Mouse (Mus musculus): ENCODE measurements around the gene Entpd1.
"Not testable (repeated sequence)": the region's sequence is repeated elsewhere in the genome, so short reads cannot be mapped to it uniquely, and the experiment has no call there.

Gene Entpd1

DNA sequence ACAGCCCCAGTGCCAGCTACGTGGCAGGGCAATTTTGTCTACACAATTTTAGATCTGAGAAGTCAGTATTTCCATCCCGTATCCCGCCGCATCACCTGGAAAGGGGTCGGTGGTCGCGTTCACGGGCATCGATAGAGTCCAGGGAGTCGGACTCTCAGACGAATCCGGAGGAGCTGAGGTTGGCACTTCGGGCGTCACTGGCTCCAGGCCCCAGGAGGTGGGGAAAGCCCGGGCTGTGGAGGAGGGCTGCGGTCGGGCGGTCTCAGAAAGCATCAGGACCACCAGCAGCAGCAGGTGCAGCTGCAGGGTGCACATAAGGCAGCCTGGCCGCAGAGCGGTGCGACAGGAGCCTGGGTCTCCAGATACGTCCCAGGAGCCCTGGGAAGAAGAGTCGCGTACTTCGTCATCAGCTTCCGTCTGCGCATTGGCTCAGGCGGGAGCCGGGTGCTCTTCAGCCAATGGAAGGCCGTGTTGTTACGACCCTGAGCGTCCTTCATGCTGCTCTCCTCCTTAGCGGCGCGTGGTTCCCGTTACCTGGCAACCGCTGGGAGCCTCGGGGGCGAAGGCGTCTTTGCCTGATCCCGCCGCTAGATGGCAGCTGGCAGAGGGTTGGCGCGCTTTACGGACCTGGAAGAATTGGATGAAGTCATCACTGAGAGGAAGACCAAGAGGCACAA, at the start of gene Entpd1, which contains the start of gene Tctn3:
Entpd1 (plus strand) TSS at position 537 of the 677 bp plus-strand sequence.
Tctn3 (minus strand) TSS at position 404 of the 677 bp plus-strand sequence.
- in situ Hi-C loops (cut with MboI; ENCODE audit: low sequenced_read_pairs), result loop anchor here (5.0 kb wide), 1 partner anchor 110 kb away; no protein-coding TSS in a partner anchor

DNA sequence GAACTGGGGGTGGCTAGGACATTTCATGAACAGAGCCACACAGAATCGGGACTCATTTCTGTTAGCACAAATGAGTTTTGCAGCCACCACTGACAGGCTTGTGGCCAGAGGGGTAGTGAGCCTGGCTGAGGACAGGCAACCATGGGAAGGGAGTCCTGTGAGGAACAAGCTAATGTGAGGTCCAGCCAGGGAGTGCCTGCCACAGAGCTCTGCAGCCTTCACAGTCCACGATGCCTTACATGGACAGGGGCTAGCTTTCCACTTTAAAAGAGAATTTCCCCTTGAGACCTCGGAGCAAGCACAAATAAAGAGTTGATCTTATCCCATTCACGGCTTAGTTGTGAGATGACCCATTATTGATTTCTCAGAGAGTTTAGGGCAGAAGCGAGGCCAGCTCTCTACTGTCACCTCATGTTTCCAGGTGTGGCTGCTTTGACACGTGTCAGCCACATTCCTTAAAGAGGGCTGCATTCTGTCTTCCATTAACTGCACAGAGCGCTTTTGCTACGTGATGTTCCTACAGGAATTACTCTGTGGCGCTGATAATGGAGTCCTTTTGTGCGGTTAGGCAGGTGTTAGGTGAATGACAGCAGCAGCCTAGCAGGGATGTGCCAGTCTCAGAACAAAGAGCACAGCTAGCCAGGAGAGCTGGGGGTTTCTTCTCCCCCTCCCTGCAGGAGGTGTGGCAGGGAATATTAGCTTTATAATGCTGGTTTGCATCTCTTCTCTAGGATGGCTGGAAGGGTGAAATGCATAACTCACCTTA, 48.1 kb upstream of the Entpd1 start:
- in situ Hi-C loops (cut with MboI; ENCODE audit: low sequenced_read_pairs), result no loop called here

DNA sequence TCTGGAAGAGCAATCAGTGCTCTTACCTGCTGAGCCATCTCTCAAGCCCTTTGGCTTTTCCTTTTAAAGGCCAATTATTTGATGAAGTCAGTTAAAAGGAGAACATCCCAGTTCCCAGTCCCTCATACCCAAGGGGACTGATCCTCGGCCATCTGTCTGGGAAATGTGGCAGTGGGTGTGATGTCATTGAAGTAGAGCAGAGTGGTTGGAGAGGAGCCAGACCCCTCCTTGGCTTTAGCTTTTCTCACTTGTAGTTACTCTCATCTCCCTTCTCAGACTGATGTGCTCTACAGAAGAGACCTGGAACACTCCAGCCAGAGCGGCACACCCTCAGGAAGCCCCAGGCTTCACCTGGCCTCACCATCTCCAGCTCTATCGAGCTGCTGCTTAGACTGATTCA, 44.5 kb upstream of the Entpd1 start:
- in situ Hi-C loops (cut with MboI; ENCODE audit: low sequenced_read_pairs), result no loop called here

- in situ Hi-C loops (cut with MboI; ENCODE audit: low sequenced_read_pairs), result no loop called here
Observed at GRCm38 (mm10) chr19:40570726-40571125, 41.4 kb upstream of the Entpd1 start.

DNA sequence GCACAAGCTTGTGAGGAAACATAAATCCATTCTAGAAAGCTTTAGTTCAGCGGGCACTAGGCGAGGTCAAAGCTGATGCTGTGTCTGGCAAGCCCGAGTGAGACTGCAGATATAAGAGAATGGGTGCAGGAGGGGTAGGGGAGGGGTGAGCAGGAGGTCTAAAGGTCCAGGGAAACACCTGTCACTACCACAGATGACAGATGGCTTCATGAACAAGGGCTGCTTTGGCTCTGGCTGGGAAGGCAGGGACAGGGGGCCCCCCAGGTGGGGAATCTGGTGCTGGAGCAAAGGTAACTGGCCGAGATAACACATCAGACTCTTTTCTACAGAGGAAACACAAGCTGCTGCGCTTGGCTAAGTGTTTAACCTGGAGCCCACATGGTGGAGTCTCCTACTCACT, 36.7 kb upstream of the Entpd1 start:
- in situ Hi-C loops (cut with MboI; ENCODE audit: low sequenced_read_pairs), result no loop called here

- in situ Hi-C loops (cut with MboI; ENCODE audit: low sequenced_read_pairs), result no loop called here
Observed at GRCm38 (mm10) chr19:40580902-40581301, 31.3 kb upstream of the Entpd1 start.

DNA sequence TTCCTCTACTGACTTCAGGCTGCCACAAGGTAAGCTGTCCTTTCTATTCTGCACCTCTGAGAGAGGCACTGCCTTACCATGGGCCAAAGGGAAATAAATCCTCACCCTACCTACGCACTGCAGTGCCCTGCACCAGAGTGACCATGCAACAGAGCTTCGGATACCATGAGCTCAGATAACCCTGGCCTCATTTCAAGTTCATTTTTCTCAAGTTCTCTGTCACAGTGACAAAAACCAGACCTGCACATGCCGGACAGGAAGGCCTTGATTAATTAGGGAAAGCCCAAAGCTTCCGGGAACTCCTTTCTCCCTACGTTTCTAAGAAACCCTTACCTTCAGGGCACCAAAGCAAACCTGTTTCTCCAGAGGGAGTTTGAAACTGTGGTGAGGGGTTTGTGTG, 30.5 kb upstream of the Entpd1 start:
- in situ Hi-C loops (cut with MboI; ENCODE audit: low sequenced_read_pairs), result no loop called here

DNA sequence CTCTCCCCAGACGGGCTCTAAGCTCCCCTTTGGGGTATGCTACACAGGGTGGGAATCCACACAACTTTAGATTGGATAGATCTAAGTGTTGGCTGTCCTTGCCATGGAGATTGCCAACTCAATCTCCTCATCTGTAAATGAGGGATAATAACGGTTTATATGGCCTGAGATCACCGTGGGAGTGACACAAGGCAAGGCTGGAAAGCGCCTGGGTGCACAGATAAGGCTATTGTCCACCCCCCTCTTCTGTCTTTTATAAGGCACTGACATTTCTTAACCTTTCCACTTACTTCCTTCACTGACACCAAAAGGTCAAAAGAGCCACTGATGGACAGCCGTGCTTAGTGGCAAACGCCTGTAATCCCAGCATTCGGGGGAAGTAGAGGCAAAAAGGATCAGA, 25.3 kb upstream of the Entpd1 start:
- in situ Hi-C loops (cut with MboI; ENCODE audit: low sequenced_read_pairs), result no loop called here

DNA sequence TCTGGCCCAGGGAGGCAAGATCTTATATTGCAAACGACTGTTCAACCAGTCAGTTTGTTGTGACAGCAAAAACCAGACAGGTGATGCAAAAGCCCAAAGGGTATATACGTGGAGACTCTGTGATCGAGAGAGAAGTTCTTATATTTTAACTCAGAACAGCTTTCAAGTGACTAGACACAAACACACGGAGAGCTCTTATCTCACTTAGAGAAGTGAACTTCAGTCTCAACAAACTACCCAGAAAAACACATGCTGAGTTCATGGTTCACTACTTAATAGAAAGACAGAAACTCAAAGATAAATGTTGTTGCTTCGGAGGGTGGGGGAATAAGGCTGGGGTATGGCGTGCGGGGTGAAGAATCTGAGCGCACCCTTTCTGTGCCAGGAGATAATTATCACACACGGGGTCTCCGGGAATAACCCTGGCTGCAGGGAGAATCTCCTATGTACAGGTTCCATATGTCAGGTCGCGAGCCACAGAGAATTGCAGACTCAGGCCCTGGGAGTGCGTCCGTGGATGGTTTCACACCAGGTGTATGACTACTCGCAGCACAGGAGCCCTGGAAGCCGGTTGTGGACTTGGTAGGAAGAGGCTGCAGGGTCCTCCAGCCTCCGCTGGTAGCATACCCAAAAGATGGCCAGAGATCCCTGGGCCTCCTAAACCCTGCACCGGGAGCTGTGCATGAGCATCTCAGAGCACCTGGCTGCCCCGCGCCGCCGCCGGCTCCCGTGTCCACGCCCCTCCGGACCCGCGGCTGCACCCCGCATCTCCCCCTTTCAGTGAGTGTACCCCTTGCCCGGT, 24.5 kb upstream of the Entpd1 start:
- in situ Hi-C loops (cut with MboI; ENCODE audit: low sequenced_read_pairs), result no loop called here

DNA sequence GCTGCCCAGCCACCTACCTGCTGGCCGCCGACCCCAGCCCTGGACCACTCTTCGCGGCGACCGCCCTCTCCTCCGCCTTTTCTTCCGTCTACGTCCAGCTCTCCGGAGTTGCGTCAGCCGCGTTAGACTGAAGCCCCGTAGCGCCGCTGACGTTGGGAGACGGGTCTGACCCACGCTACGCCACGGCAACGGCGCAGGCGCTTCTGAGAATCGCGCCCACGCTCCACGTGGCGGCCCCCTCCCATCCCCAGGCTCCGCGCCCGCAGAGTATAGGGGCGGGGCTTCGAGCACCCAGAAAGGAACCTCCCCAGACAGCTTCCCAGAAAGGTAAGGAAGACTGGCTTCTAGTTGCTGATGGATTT, 23.9 kb upstream of the Entpd1 start, which contains the start of gene Aldh18a1:
Aldh18a1 (minus strand) TSS at position 171 of the 362 bp plus-strand sequence.
- in situ Hi-C loops (cut with MboI; ENCODE audit: low sequenced_read_pairs), result no loop called here

DNA sequence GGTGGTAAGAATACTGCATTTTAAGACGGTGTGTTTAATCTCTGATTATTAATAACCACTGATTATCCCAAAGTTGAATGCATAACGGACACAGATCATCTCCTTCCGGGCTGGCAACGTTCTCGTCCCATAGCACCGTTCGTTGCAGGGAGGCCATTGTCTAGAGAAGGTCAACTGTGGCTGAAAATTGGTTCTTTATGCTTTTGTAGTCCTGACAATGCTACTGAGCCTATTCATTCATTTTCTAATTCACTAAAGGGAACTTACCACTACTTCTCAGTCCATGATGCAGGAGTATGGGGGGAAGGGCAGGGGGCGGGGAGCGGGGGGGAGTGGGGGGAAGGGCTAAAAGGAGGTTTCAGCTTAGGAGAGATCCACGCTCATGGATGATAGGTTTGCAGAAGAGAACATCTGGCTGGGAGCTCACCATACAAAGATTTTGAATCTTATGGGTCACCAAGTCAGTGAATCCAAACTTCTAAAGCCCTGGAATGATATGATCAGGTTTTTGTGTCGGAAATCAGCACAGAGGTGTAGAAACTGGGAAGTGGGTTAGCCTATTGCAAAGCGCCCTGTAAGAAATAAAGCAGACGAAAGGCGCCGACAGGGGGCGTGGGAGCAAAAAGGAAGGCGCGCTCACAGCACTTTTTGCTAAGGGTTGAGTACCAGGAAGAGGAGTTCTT, 23.2 kb upstream of the Entpd1 start:
- in situ Hi-C loops (cut with MboI; ENCODE audit: low sequenced_read_pairs), result no loop called here

GRCm38 (mm10) chr19:40589530-40589880, 22.7 kb upstream of the Entpd1 start:
- in situ Hi-C loops (cut with MboI; ENCODE audit: low sequenced_read_pairs), result no loop called here

GRCm38 (mm10) chr19:40595231-40595630, 16.9 kb upstream of the Entpd1 start:
- in situ Hi-C loops (cut with MboI; ENCODE audit: low sequenced_read_pairs), result no loop called here

DNA sequence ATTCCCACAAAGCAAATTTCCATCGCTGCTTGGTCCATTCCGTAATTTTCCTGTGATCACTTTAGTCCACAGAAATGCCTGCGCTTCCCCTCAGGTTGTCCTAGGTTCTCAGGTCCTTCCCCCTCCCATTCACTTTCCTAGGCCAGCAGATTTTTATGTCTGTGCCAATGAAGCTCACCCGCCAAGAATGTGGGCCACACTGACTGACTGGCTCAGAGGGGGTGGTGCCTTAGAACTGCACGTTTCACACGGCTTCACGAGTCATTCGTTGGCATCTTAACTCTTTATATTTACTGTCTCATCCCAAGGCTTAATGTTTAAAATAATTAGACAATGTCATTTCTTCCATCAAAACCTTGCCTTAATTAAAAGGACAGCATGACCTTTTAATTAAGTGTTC, 16.3 kb upstream of the Entpd1 start:
- in situ Hi-C loops (cut with MboI; ENCODE audit: low sequenced_read_pairs), result no loop called here

DNA sequence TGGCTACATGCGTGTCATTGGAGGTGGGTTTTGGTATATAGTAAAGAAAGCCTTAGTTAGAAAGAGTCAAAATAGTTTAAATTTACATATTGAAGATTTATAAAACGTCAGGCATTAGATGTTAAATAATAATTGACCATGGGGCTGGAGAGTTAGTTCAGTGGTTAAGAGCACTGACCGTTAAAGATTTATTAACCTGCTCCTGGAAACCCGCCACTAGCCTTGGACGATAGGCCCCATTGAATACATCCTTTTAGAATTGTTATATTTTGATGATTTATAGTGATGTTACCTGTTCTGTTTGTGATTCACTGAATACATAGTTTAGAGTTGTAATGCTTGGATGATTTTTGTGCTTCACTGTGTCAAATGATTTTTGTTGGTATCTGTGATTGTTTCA, 11.3 kb upstream of the Entpd1 start:
- in situ Hi-C loops (cut with MboI; ENCODE audit: low sequenced_read_pairs), result not testable (repeated sequence)

GRCm38 (mm10) chr19:40601870-40602269, 10.3 kb upstream of the Entpd1 start:
- in situ Hi-C loops (cut with MboI; ENCODE audit: low sequenced_read_pairs), result no loop called here

GRCm38 (mm10) chr19:40605189-40605588, 7.0 kb upstream of the Entpd1 start:
- in situ Hi-C loops (cut with MboI; ENCODE audit: low sequenced_read_pairs), result no loop called here

- in situ Hi-C loops (cut with MboI; ENCODE audit: low sequenced_read_pairs), result no loop called here
Observed at GRCm38 (mm10) chr19:40607676-40608075, 4.5 kb upstream of the Entpd1 start.

DNA sequence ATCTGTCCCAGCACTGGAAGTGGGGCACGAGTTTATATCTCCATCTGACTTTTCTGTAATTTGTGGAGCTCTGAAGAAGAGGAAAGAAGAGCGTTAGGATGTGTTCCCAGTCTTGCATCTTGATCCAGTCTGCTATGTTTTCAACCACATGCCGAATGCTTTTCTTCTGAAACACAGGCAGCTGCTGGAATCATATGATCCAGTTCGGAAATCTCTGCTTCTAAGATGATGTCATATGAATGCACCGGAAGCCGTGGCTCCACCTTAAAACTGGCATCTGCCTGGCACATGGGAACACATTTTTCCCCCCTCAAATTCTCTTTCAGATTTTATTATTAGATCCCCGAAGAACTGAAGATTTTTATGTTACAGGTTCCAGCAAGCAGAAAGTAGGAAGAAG, 2.6 kb downstream of the Entpd1 start:
- in situ Hi-C loops (cut with MboI; ENCODE audit: low sequenced_read_pairs), result loop anchor here (5.0 kb wide), 1 partner anchor 107 kb away; no protein-coding TSS in a partner anchor

GRCm38 (mm10) chr19:40616021-40616420, 3.9 kb downstream of the Entpd1 start:
- in situ Hi-C loops (cut with MboI; ENCODE audit: low sequenced_read_pairs), result no loop called here

DNA sequence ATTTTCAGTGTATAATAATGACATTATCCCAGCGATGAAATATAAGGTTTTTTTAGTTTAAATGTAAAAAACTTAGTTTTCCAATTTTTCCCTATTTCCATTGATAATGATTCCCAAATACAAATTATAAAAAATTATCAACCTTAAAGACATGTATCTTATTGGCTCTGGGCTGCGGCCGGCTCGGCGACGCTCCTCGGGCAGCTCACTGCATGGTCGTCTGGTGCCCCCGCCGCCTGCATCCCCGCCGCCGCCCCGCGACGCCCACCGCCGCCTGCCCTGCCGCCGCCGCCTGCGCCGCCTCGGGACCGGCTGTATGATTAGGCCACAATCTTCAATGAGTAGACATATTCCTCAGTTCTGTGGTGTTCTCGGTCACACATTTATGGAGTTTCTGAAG, 9.4 kb downstream of the Entpd1 start:
- in situ Hi-C loops (cut with MboI; ENCODE audit: low sequenced_read_pairs), result not testable (repeated sequence)
